Mouse (Mus musculus) T-cell, adult 2 months (primary cell): ENCODE results near the gene Cep170b.

Experiments
- DNase-seq: peaks from one replicate; pipeline ENCODE4 v3.0.0; 2022; ENCODE audit warnings: low spot score

Cep170b gene

DNA sequence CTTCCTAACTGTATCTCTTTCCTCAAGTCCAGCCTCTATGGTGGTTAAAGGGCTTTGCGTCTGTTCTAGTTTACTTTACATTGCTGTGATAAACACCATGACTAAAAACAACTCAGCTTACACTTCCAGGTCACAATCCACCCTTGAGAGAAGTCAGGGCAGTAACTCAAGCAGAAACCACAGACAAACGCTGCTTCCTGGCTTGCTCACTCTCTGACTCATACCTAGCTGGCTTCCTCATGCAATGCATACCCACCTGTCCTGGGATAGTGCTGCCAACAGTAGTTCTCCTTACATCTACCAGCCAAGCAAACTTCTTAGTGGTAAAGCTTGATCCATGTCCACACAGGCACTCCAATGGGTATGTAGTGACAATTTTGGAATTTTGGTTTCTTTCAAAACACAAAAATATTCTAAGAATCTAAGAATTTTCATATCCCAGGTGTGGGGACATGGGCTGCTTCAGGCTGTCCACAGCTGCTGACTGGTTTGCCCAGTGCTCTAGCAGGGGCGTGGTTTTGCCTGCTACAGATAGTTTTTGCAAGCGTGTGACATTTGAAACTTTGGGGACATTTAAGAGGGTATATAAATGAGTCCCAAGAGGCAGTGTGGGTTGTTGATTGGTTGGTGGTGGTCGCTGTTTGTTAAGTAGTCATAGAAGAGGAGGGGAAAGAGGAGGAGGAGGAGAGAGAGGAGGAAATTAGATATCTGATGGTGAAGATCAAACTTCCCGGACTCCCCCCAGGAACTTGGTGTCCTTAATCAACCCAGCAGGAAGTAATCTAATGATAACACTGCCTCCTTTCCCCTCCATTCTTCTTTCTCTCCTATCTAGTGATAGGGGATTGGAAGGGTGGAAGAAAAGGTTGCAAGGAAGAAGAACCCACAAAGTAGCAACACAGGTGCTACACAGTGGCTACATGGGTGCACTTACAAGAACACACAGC is 17.6 kb upstream of the Cep170b start:
- no peak for DNase-seq

DNA sequence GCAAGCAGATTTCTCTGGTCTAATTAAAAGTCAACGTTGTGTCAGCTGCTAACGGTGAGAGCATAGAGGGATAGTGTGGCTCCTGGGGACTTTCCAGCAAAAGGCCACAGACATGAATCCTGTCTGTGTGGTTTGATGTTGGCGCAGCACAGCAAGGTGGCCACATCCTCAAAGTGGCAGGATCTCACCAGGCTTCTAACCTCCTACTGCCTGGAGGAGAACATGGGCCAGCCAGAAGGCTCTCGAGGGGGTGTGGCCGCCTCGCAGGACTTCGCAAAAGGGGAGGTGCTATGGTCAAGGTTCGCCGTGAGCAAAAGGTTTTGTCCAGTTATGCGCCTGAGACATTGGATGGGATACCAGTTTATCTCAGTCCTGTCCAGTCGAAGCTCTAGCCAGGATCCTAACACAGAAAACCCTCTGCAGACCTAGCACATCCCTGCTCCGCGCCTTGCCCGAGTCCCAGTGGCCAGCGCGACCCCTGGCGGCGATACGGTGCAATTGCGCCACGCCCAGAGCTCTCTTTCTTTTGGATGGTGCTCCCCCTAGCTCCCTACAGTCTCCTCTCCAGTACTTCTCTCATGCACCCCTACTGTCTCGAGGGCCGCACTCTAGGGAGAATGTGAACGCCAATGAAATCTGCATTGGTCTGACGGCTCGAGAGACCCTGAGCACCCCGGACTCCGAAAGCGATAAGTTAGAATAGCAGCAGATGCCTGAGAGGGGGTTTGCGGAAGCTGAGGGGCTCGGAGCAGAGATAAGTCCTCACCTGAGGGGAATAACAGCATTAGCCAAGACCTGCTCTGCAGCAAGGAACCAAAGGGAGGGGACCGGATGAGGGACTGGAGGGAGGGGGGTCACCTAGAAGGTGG is 13.3 kb upstream of the Cep170b start:
- DNase-seq, result peak; percentile 75

DNA sequence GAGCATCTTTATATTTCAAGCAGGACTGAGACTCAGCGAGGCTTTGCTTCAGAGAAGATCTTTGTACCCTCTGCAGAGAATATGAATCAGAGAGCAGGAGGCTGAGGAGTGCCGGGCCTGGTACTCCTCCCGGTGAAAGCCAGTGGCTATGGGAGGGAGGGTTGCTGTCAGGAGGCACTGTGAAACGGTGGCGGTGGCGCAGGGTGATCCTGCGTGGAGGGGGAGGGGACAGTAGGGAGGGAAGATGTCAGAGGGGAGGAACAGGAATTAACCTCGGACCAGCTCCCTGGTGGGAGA is 12.7 kb upstream of the Cep170b start:
- no peak for DNase-seq

DNA sequence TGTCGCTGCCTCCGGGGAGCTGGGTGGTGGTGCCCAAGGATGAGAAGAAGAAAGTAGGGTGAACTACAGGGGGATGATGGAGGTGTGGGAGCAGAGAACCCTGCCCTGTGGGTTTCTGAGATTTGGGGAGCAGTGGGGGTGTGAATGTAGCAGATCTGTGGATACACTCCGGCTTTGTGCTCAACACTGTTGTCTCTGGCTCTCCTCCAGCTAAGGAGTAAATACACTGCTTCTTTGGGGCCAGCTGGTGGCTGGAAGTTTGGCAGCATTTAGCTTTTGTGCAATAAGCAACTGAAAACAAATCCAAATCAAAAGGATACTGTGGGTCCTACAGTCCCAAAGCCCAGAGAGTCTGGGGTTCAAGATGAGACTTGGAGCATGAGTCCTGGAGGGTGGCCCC is 6.3 kb upstream of the Cep170b start:
- DNase-seq, result no peak

DNA sequence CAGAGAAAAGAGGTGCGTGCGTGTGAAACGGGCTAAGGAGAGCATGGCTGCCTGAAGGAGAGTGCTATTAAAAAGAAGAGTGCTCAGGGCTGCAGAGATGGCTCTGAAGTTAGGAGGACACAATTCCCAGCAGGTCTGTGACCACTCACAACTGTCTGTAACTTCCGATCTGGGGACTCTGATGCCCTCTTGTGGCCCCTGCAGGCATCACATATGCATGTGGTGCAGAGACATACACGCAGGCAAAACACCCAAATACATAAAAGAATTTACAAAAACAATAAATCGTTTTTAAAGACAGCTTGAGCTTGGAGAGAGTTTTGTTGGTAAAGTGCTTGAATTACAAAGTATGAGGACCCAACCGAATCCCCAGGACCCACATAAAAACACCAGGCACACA is 3.1 kb upstream of the Cep170b start:
- peak; percentile 42 for DNase-seq

DNA sequence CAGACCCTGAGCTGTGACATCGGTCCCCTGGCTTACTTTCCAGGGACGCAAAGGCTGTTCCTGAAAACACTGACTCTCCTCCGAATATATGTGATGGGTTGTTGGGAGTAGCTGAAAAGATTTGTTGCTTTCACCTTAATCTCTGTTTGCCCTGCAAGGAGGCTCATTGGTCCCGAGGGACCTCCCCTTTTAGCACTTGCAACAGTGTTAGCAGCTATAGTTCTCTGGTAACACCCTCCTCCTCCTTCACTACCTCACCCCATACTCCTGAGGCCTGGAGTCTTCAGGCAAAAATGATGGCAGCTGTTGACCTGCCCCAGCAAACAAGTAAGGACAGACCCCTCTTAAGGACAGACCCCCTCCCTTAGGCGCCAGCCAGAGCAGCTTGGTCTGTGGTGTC is 1.3 kb upstream of the Cep170b start:
- DNase-seq, result no peak

DNA sequence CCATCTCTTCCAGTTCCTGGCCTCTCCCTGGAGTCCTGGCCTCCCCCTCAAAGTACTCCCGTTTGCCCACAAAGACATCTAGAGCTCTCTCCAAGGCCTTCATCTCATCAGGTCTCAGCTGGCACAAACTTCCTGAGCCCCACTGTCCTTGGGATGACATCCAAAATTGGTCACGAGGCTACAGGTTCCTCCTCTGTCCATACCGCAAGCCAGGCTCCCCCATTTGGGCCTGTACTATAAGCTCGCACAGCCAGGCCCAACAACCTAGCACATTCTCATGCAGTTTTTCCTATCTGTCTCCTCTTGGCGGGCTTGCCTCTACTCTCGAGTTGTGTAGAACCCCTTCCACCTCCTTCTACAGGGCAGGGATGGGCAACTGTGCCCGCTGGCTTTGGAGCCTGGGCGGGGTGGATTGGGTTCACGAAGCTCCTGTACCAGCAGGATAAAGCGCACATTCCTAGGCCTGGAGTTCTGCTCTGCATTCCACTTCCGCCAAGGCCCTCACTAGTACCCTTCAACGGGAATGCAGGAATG is 702 bp downstream of the Cep170b start:
- no peak for DNase-seq

DNA sequence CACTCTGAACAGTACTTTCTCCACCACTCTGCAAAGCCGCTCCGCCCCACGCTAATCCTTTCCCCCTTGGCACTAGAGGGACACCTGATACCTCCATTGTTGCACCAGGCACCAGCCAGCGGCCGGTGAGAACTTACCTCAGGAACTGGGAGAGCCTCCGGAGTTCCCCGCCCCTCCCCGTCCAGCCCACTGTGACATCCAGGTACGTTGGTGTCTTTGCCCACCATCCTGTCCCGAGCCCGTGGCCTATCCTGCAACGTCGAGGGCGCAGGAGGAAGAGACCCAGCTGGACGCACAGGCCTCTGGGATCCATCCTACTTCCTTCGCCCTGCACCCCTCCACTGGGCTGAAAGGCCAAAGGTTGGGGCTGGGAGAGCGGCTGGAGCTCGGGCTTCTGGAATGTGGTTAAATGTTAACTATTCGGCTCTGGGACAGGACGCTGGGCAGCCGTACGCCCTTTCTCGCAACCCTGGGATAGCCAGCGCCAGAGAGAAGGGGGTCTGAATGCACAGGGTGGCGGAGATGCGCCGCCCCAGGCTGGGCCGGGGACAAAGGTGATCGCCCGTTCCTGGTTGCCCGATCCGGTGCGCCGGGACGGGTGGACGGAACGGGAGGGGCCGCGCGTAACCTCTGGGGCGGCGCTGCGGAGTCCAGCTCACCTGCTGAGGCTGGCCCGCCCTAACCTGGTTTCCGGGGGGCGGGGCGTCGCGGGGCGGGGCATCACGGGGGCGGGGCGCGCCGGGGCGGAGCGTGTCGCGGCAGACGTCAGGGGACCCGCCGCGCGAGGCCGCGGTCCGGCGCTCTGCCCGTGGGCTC is 1.4 kb downstream of the Cep170b start:
- DNase-seq, result peak; percentile 37

DNA sequence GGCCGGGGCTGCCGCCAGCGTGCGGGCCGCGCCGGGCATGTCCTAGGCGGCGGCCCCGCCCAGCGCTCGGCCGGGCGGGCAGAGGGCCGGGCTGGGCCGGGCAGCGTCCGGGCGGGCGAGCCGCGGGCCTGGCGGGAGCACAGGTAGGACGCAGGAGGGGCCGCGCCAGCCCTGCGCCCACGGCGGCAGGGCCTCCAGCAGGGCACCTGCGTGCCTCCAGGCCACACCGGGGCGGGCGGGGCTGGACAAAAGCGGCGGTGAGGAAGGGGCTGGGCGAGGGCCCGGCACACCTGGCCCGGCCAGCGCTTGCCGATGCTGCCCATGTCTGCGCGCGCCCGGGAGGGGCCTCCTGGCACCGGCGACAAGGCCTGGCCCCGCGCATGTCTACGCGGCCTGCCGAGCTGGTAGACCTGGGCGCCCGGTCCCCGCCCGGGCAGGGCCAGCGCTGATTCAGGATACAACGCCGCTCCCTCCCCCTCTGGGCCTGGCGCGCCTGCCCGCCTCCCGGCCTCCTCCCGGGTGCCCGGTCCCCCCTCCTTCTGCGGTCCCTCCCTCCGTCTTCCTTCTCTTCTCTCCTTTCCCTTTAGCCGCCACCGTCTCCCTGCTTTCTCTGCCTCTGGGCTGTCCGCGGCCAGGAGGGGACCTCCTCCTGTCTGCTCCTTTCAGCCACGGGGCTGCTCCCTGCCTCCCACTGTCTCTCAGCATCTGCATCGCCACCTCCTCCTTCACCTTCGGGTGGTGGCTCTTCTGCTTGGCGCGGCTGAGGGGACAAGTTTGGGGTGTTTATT is 2.2 kb downstream of the Cep170b start:
- DNase-seq, result no peak

DNA sequence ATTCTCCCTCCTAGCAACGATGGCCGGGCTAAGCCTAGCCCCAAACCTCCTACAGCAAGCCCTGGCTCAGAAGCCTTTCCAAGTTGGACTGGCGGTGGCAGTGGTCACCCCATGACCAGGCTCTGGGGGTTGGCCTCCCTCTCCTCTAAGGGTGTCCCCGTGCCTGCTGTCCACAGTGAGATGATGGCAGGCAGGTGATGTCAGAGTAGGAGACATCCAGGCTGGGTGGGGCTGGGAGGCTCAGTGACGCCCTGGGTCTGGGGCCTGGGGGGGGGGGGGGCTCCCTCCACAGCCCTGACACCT is 2.7 kb downstream of the Cep170b start:
- no peak for DNase-seq

DNA sequence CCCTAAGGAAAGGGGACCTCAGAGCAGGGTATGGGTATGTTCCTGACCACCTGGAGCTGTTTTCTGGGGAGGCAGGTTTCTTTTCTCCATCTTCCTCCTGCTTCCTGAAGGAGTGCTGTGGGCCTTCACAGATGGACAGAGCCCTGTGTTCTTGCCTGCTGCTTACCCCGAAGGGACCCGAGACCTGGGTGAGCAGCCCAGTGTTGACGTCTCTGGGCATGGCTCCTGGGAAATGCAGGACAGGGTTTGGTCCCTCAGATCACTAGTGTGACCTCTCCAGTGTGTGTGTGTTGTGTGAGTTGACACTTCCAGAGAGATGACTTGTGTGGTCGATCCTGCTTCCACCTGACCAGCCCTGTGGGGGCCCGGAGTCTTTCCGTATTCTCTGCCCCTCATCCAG is 3.2 kb downstream of the Cep170b start:
- no peak for DNase-seq

DNA sequence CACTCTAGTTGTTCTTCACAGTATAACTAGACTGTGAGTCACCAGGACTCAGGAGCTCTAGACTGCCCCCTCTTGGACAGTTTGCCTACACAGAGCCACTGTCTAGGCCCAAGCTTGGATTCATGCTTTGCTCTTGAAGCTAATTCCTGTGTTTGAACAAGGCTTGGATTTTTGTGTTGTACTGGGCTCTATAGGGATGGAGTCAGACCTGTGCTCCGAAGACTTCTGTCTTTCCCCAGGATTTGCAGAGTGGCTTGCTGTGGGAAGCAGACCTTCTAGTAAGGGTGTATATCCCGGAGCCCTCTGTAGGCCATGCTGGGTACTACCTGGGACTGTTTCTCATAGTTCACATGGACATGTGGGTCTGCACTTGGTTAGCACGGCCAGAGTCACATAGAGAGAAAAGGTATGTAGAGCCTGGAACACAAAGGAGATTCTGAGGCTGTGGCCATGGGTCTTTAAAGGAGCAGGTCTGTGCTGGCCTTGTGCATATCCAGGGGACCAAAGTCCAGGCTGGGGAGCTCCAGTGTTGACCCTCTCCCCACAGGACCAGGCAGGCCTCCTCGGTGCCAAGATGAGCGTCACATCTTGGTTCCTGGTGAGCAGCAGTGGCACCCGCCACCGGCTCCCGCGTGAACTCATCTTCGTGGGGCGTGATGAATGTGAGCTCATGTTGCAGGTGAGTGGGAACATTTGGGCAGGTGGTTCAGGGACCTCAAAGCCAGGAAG is 4.0 kb downstream of the Cep170b start:
- peak; percentile 58 for DNase-seq

DNA sequence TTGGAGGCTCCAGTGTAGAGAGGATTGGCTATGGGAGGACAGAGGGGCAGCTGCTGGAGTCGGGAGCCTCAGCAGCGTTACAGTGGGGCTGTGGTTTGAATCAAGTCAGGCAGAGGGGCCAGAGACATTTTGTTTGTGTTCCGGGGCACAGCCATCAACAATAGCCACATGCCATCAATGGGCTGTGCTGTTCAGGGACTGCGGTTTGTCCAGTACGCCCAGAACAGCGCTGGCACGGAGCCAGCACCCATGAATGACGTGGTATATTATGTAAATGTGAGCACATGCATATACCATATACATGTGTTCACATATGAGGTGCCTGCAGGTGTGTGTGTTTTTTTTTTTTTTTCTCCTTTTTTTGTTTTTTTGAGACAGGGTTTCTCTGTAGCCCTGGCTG is 7.5 kb downstream of the Cep170b start:
- no peak for DNase-seq

DNA sequence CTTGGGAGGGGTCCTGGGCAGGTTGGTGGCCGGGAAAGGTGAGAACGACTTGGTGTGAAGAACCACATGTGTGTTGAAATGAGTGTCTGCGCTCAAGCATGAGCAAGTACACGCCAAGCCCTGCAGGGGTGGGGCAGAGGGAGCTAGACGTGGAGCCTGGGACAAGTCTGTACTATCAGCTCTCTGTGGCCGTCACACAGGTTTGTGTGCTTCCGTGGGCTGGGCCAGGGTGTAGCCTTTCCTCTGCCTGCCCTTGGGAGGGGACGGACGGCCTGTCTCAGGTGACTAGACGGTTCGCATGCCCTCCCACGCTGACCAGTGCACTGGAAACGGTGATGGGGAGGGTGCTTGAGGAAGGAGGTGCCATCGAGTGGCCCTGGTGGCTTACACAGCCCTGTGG is 10.6 kb downstream of the Cep170b start:
- DNase-seq, result no peak

DNA sequence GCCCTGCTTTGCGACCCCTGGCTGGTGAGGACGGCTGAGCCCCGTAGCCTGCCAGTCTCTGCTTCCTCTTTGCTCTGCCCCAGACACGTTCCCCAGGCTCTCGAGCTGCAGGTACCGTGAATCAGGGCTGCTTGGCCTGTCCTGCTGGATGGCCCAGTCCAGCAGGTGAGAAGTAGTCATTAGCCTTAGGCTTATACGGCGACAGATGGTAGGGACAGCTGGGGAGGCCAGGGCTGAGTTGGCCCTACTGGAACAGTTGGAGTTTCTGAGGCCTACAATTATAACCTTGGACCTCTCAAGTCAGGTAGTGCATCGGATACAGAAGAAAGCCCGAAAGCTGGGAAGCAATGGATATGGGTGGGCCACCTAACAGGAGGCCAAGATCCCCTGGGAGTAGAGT is 12.3 kb downstream of the Cep170b start:
- no peak for DNase-seq

DNA sequence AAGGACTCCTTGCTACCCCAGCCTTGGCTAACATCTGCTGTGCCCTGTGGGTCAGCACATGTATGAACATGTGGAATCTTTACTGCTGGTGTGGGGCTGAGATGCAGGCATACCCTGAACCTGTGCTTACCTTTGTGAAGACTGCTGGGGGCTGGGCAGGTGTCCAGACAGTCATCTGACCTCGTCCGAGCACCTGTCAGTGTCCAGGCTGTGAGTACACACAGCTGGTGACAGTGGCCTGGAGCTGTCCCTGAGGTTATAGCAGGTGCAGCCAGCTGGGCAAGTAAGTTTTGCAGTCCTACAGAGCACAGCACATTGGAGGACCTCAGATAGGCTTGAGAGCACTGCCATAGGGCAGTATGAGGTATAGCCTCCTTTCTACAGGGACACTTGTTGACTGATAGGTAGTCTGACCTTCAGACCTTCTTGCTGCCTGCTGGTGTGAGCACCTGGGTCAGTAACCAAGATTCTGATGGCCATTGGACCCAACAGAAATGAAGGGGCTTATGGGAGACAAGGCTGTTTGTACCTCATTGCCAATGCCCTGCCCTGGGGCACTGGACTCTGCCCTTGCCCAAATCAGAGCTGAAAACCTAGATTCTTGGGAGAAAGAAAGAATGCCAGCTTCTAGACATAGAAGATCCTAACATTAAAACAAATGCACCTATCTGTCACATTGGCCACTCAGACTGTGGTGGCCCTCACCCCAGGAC is 14.0 kb downstream of the Cep170b start:
- no peak for DNase-seq

DNA sequence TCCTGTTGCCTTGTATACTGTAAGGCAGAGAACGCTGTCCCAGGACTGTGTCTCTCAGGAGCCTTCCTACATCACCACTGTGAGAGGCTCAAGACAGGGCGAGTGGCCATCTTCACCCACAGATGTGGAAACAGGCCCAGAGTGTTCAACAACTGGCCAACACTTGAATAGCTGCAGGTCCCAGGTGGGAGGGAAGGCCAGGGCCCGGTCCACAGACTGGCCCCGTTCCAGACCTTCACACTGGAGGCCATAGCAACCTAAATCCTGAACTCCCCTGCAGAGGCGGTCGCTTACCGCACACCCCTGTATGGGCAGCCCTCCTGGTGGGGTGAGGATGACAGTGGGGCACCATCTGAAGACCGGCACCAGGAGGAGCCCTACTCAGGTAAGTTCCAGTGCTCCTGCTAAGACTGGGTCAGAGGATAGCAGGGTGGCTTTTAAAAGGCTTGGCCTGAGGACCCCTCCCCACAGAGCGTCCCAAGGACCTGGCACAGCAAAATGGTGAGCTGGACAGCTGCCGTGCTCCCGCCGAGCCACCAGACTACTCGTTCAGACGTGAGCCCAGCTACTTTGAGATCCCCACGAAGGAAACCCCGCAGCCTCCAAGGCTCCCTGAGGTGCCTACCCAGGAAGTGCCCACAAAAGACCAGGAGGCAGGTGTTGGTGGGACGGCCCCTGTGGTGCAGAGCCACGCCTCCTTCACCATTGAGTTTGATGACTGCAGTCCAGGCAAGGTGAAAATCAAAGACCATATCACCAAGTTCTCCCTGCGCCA is 14.8 kb downstream of the Cep170b start:
- no peak for DNase-seq

DNA sequence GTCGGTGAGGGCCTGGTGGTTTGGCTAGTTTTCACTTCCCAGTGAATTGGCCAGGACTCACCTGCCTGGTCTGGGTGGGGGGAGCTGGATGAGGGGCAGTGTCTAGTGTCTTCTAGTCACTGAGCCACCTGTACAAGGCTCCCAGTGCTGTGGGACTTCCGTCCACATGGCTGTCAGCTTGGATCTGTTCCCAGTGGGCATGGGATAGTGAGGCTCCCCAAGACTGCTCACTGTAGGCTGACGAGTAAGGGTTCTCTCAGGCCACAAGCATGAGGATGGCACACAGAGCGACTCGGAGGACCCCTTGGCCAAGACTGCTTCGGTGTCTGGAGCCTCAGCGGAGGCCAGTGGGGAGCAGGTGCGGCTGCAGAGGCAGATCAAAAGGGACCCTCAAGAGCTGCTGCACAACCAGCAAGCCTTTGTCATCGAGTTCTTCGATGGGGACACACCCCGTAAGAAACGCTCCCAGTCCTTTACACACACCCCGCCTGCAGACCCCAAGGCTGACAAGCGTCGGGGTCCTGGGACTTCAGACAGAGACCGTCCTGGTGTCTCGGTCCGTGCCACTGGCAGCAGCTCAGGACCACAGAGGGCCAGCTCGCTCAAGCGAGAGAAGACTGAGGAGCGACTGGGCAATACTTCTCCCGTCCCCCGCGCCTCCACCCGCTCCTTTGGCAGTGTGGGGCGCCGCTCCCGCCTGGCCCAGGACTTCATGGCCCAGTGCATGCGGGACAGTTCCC is 15.8 kb downstream of the Cep170b start:
- DNase-seq, result no peak

DNA sequence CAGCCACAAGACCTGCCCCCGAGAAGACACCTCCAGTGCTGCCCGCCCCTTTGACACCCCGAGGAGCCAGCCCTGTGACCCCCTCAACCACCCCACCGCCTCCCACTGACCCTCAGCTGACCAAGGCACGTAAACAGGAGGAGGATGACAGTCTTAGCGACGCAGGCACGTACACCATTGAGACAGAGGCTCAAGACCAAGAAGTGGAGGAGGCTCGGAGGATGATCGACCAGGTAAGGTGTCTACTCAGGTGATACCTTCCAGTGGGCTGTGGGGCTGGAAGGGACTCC is 16.3 kb downstream of the Cep170b start:
- DNase-seq, result no peak
